Mouse (Mus musculus): ENCODE data around the gene Tenm4. TPM values are rescaled to one million over a fixed set of nuclear protein-coding genes. Genes with fewer than 3 reads are reported as not detected.

Gene Tenm4
- polyA plus RNA-seq, 1 experiment from 2014 or later: 45.6 TPM

DNA sequence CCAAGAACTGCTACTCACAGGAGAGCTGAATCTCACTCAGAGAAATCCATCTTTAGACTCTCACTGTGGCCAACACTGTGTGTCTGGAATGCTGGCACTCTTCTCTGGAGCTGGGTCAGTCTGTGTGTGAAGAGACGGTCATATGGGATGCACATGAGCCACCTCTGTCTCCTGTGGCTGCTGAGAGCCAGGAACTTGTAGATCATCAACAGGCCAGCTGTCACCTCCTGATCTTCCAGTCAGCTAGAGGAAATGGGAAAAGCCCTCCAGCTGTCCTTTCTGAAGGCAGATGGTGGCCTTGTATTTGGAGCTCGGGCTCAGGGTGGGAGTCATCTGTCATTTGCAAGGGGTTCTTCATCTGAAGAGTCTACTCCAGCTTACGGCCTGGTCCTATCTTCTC, 249.0 kb downstream of the Tenm4 start:
- 72% methylated on average over 3 of the region's 3 CpGs for WGBS
- H3K9me3 ChIP-seq: no peaks in the 10 kb centered on the region
- no peaks in the 10 kb centered on the region for H3K27me3 ChIP-seq
- H3K4me2 ChIP-seq: no peak overlapping the region
- H3K36me3 ChIP-seq: no peaks in the 10 kb centered on the region
- H3K9ac ChIP-seq: no peak overlapping the region
- H3K27ac ChIP-seq: no peak overlapping the region
- no peak for ATAC-seq (ENCODE audit: insufficient number of reproducible peaks, insufficient read depth, low FRiP score, low TSS enrichment, low read depth)
- H3K4me1 ChIP-seq: peaks cover 27% of the 10 kb centered on the region
- no peak overlapping the region for H3K4me3 ChIP-seq

DNA sequence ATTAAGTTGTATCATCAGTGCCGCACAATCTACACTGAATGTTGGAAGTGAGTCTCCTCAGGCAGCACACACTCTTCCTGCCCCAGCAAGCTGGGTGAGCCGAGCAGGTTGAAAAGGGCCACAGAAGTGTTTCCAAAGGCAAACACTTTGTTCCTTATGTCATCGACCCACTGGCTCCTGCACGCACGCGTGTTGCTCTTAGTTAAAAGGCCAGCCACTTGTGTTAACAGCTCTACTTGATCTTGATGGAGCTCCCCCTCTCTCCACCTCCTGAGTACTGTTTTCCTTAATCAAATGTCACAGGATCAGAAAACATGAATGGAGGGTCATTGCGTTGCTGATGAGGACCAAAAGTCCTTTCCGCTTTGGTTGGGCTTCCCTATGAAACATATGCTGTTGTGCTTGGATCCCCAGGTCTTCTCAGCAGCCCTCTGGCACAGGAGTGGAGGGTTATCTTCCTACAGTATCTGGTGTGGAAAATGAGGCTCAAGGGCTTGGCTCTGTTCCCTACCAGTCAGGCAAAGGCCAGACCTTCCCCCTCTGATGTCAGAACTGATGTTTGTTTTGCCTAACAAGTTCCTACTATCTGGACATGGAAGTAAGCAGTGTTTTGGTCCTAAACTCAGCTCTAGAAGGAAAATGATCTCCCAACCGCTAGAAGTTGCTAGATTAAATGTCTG, 250.0 kb downstream of the Tenm4 start:
- 69% methylated on average over 9 of the region's 9 CpGs for WGBS
- H3K4me1 ChIP-seq: peaks cover 34% of the 10 kb centered on the region
- H3K9ac ChIP-seq: no peak overlapping the region
- no peaks in the 10 kb centered on the region for H3K36me3 ChIP-seq
- ATAC-seq (ENCODE audit: insufficient number of reproducible peaks, insufficient read depth, low FRiP score, low TSS enrichment, low read depth): no peak
- no peak overlapping the region for H3K4me3 ChIP-seq
- H3K9me3 ChIP-seq: no peaks in the 10 kb centered on the region
- no peak overlapping the region for H3K4me2 ChIP-seq
- H3K27ac ChIP-seq: no peak overlapping the region
- no peaks in the 10 kb centered on the region for H3K27me3 ChIP-seq

DNA sequence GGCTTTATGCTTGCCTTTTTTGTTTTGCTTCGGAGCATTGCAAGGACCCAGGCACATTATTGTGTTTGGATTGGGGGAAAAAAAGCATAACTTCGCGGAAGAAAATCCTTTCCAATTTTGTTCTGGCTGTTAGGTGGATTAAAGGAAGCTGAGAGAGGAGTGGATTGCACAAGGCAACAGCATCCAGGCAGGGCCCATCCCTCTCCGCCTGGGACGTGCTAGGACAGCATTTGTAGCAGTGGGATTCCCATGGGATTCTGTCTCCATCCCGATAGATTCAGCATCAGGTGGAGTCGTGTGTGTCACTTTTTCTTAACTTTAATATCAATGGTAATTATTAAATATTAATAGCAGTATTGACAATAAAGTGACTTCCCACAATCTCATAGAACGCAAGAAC, 255.9 kb downstream of the Tenm4 start:
- Histone ChIP-seq H3K27ac (peak overlapping the region; percentile 69), H3K4me2 (no peak overlapping the region), H3K4me3 (no peak overlapping the region), H3K4me1 (peaks cover 21% of the 10 kb centered on the region), H3K9me3 (no peaks in the 10 kb centered on the region), H3K27me3 (no peaks in the 10 kb centered on the region), H3K9ac (no peak overlapping the region), H3K36me3 (no peaks in the 10 kb centered on the region)
- WGBS: 54% methylated on average over 8 of the region's 8 CpGs
- ATAC-seq (ENCODE audit: insufficient number of reproducible peaks, insufficient read depth, low FRiP score, low TSS enrichment, low read depth): no peak

DNA sequence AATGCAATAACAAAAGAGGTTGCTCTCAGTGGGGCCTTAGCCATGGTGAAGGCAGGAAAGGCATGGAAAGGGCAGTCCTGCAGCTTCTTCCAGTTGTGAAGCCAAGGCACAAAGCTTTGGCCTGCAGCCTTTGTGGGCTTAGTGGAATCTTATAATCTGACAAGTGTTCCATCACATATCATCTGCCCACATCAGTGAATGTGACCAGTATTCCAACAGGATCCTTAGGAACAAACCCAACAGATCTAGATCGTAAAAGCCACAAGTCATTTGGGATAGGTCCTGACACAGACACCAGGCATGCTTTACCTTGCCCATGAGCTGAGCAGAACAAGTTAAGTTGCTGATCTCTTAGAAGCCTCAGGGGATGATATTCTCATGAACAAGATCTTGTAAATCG, 262.3 kb downstream of the Tenm4 start:
- ATAC-seq (ENCODE audit: insufficient number of reproducible peaks, insufficient read depth, low FRiP score, low TSS enrichment, low read depth): no peak
- H3K9ac ChIP-seq: no peak overlapping the region
- no peaks in the 10 kb centered on the region for H3K9me3 ChIP-seq
- H3K36me3 ChIP-seq: no peaks in the 10 kb centered on the region
- H3K4me3 ChIP-seq: no peak overlapping the region
- H3K4me2 ChIP-seq: no peak overlapping the region
- H3K27me3 ChIP-seq: no peaks in the 10 kb centered on the region
- 86% methylated on average over 2 of the region's 2 CpGs for WGBS
- H3K27ac ChIP-seq: no peak overlapping the region
- no peaks in the 10 kb centered on the region for H3K4me1 ChIP-seq

DNA sequence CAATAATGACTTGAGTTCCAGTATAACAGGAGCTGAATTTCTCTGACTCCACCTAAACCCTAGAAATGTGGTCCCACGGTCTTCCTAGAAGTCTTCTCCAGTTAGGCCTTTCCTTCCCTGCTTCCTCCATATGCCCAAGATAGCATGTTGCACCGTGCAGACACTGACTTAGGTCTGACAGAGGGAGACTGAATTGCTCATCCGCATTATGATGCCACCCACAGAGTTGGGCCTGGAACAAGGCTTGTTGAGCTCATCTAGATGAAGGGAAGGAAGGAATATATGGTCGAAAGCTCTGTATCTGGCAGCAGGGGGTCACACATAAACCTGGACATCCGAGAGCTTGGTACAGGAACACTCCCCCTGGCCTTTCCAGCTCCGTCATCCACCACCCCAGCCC, 267.3 kb downstream of the Tenm4 start:
- Histone ChIP-seq H3K4me1 (no peaks in the 10 kb centered on the region), H3K36me3 (no peaks in the 10 kb centered on the region), H3K9me3 (no peaks in the 10 kb centered on the region), H3K4me2 (no peak overlapping the region), H3K27ac (no peak overlapping the region), H3K4me3 (no peak overlapping the region), H3K27me3 (no peaks in the 10 kb centered on the region), H3K9ac (no peak overlapping the region)
- ATAC-seq (ENCODE audit: insufficient number of reproducible peaks, insufficient read depth, low FRiP score, low TSS enrichment, low read depth): no peak
- 90% methylated on average over 6 of the region's 6 CpGs for WGBS

DNA sequence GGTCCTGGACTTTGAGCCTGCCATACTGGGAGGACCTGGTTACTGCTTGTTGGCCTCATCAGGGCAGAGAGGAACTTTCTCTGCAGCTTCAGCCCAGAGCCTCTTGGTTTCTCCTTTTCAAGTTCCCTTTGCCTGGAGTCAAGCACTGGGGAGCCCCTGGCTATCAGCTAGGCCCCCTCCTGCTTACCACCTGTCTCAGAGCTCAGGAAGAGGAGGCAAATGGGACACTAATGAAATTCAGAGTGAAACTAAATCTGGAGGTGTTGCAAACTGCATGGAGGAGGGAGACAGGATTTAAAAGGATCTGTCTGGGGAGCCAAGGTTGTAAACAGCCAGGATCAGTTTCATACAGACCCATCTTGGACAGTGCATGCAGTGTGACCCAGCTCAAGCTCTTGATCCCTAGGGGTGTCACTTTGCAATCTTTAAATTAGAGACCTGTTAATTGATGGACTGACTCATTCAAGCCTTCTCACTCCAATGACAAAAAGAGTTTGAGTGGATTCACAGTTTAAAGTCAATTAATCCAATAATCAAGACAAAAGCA, 269.2 kb downstream of the Tenm4 start:
- Histone ChIP-seq H3K27ac (no peak overlapping the region), H3K36me3 (no peaks in the 10 kb centered on the region), H3K4me1 (no peaks in the 10 kb centered on the region), H3K27me3 (no peaks in the 10 kb centered on the region), H3K4me3 (no peak overlapping the region), H3K4me2 (no peak overlapping the region), H3K9ac (no peak overlapping the region), H3K9me3 (no peaks in the 10 kb centered on the region)
- no peak for ATAC-seq (ENCODE audit: insufficient number of reproducible peaks, insufficient read depth, low FRiP score, low TSS enrichment, low read depth)

DNA sequence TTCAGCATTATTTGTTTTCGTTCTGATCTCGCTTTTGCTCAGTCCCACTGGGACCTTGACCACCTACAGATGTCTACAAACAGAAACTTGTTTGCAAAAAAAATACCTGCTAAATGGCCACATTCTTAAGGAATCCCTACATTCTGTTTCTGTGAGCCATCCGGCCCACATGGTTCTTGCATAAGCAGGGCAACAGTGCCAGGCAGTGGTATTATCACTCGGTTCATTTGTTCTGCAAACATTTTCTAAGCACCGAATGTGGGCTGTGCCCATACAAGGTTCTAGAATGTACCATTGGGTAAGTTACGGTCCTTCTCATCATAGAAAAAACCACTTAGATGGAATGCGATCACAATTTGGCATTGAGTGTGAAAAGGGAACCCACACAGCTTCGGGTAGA, 274.7 kb downstream of the Tenm4 start:
- no peak overlapping the region for H3K27ac ChIP-seq
- H3K4me3 ChIP-seq: no peak overlapping the region
- ATAC-seq (ENCODE audit: insufficient number of reproducible peaks, insufficient read depth, low FRiP score, low TSS enrichment, low read depth): no peak
- 87% methylated on average over 8 of the region's 8 CpGs for WGBS
- H3K9me3 ChIP-seq: no peaks in the 10 kb centered on the region
- H3K4me2 ChIP-seq: no peak overlapping the region
- H3K4me1 ChIP-seq: 0 out of 2 replicates have a peak, but pooled peaks cover 5% of the 10 kb centered on the region
- H3K27me3 ChIP-seq: no peaks in the 10 kb centered on the region
- no peaks in the 10 kb centered on the region for H3K36me3 ChIP-seq
- H3K9ac ChIP-seq: no peak overlapping the region

DNA sequence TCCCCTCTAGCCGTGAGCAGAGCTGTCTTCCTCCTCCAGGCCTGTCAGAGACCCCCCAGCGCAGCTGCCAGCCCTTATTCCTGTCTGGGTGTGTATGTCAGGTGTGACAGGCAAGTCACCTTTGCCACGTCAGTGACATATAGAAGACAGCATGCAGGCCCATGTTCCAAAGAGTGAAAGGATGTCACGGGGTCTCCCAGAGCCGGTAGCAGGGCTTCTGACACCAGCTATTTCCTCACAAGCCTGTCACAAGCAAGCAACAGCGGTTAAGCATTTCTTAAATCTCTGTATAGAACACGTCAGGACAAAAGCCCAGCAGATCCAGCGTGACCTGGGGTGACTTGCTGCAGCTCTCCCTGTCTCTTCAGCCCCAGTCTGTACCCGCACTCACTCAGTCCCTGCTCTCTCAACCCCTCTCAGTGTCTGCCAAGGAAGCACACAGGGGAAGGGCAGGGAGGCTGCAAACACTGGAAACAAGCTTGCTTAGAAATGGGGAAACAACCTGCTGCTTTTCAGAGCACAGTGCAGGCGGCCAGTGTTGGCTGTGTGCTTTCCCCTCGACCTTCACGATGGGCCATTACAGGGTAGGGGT, 276.9 kb downstream of the Tenm4 start:
- Histone ChIP-seq H3K4me2 (no peak overlapping the region), H3K27me3 (no peaks in the 10 kb centered on the region), H3K9me3 (no peaks in the 10 kb centered on the region), H3K36me3 (no peaks in the 10 kb centered on the region), H3K27ac (no peak overlapping the region), H3K4me1 (0 out of 2 replicates have a peak, but pooled peaks cover 5% of the 10 kb centered on the region), H3K9ac (no peak overlapping the region), H3K4me3 (no peak overlapping the region)
- WGBS: 70% methylated on average over 12 of the region's 12 CpGs
- no peak for ATAC-seq (ENCODE audit: insufficient number of reproducible peaks, insufficient read depth, low FRiP score, low TSS enrichment, low read depth)

DNA sequence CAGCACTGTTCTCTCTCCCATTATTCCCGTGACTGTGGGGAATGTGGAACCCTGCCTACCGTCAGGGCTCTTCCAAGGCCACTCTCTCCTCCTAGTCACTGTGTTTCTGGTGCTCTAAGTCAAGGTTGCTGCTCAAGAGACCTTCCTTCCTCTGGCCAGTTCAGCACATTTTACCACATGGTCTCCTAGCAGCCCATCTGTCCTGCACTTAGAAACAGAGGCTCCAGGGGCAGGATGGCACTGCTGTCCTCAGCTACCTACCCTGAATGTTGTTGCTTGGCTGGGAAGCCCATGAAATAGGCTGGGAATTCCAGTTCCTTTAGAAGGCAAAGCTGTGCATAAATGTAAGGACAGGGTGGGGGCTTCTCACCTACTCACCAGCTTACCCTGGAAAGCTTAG, 284.9 kb downstream of the Tenm4 start:
- WGBS: 50% methylated on average over 2 of the region's 2 CpGs
- H3K27ac ChIP-seq: no peak overlapping the region
- no peak for ATAC-seq (ENCODE audit: insufficient number of reproducible peaks, insufficient read depth, low FRiP score, low TSS enrichment, low read depth)
- H3K4me3 ChIP-seq: no peak overlapping the region
- no peaks in the 10 kb centered on the region for H3K27me3 ChIP-seq
- H3K9ac ChIP-seq: no peak overlapping the region
- no peaks in the 10 kb centered on the region for H3K36me3 ChIP-seq
- no peaks in the 10 kb centered on the region for H3K9me3 ChIP-seq
- H3K4me1 ChIP-seq: peaks cover 8% of the 10 kb centered on the region; the same call in 1 of the 2 replicates
- no peak overlapping the region for H3K4me2 ChIP-seq

DNA sequence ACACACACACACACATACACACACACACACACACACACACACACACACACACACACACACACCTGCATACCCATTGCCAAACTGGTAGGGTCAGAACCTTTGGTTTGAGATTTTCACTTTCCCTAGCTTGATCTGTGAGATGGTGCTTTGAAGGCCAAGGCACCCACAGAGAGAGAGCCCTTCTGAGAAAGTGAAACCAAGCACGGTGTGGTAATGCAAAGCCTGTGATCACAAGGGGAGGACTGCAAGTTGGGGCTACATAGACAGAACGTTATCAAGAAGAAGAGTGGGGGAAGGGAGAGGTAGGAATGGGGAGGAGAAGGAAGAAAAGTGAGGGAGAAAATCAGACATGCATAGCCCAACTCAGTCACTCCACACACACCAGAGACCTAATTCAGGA, 285.6 kb downstream of the Tenm4 start:
- no peak overlapping the region for H3K27ac ChIP-seq
- peaks cover 8% of the 10 kb centered on the region; the same call in 1 of the 2 replicates for H3K4me1 ChIP-seq
- no peak overlapping the region for H3K4me3 ChIP-seq
- H3K4me2 ChIP-seq: no peak overlapping the region
- no peak for ATAC-seq (ENCODE audit: insufficient number of reproducible peaks, insufficient read depth, low FRiP score, low TSS enrichment, low read depth)
- 57% methylated on average over 2 of the region's 2 CpGs for WGBS
- no peaks in the 10 kb centered on the region for H3K9me3 ChIP-seq
- H3K9ac ChIP-seq: no peak overlapping the region
- no peaks in the 10 kb centered on the region for H3K36me3 ChIP-seq
- H3K27me3 ChIP-seq: no peaks in the 10 kb centered on the region

DNA sequence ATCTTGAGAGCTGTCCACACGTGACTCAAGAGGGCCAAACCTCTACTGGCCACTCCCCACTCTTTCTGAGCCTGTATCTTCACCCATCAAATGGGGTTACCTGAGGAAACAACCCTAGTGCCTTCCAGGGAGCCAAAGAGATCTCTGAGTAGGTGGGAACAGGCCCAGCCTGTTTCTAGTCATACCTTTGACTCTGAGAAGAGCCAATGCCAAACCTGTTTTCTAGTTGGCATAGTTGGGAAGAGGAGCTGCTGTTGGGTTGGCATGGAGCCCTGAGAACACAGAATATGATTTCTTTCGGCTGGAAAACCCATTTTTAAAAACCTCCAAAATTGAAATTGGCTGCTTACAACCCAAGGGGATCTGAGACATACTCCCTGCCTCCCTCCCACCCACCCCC, 286.8 kb downstream of the Tenm4 start:
- H3K27ac ChIP-seq: no peak overlapping the region
- no peaks in the 10 kb centered on the region for H3K27me3 ChIP-seq
- 76% methylated on average over 2 of the region's 2 CpGs for WGBS
- H3K36me3 ChIP-seq: no peaks in the 10 kb centered on the region
- H3K4me3 ChIP-seq: no peak overlapping the region
- no peak for ATAC-seq (ENCODE audit: insufficient number of reproducible peaks, insufficient read depth, low FRiP score, low TSS enrichment, low read depth)
- H3K9ac ChIP-seq: no peak overlapping the region
- H3K4me2 ChIP-seq: no peak overlapping the region
- H3K9me3 ChIP-seq: no peaks in the 10 kb centered on the region
- peaks cover 8% of the 10 kb centered on the region; the same call in 1 of the 2 replicates for H3K4me1 ChIP-seq

DNA sequence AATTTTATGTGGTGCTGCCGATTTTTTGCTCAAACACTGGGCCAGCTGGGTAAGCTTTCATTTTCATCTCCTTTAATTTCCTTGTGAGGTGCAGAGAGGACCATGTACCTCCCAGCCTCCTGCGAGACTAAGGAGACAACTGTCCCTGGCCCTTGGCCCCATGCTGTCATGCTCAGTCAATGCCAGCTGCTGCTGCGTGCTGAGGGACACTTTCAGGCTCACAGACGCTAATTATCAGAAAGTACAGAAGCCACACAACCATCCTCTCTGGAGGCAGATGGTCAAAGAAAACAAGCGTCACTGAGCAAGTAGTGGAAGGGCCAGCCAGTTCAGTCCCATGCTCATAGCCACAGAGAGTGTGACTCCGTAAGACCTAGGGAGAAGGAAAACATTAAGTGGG, 287.9 kb downstream of the Tenm4 start:
- no peak overlapping the region for H3K9ac ChIP-seq
- 81% methylated on average over 6 of the region's 6 CpGs for WGBS
- ATAC-seq (ENCODE audit: insufficient number of reproducible peaks, insufficient read depth, low FRiP score, low TSS enrichment, low read depth): no peak

More for the DNA sequence above, 287.9 kb downstream of the Tenm4 start:
- H3K4me1 ChIP-seq: peaks cover 8% of the 10 kb centered on the region; the same call in 1 of the 2 replicates
- H3K4me2 ChIP-seq: no peak overlapping the region
- H3K9me3 ChIP-seq: no peaks in the 10 kb centered on the region
- H3K27me3 ChIP-seq: no peaks in the 10 kb centered on the region
- H3K36me3 ChIP-seq: no peaks in the 10 kb centered on the region
- H3K4me3 ChIP-seq: no peak overlapping the region
- no peak overlapping the region for H3K27ac ChIP-seq

Measured in embryonic facial prominence, embryonic 13.5 days (tissue).